Comparison of ENCODE assay signal across 8 mouse cellular contexts in the genomic region with DNA sequence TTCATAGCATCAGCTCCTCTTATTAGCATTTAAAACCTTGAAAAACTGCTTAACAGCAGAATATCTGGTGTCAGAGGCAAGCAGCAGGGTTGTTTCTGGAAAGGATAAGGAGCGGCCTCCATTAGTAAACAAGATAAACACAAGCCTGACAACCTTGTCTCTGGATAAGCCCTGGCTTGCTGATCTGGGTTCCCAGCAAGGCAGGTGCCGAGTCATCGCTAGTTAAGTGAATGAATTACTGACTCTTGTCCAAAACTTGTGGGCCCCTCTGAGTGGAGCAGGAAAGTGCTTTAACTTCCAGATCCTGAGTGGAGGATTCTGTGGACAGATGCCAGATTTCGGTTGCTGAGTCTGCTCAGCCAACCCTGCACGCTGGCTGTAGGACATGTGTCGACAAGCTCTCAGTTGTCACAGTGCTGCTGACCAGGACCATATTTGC.
DNase-seq lines count a peak whose midpoint lies in the region; ATAC-seq and TF ChIP-seq lines count a peak whose summit lies in the region.

No protein-coding gene starts in this region.

- ATAC-seq in heart, embryonic 15.5 days (replicated peaks; ENCODE audit: insufficient number of reproducible peaks, insufficient read depth, low FRiP score, low read depth): 0 out of 2 replicates have a peak, but pooled peaks have one; percentile 5

- no peaks in the 10 kb centered on the region for H3K36me3 ChIP-seq in heart, embryonic 15.5 days
- no peaks in the 10 kb centered on the region for H3K36me3 ChIP-seq in liver, adult 2 months (ENCODE audit: control insufficient read depth, insufficient read depth, low read length)

- peaks cover 5% of the 10 kb centered on the region; the same call in 1 of the 2 replicates for H3K27me3 ChIP-seq in heart, embryonic 15.5 days
- H3K27me3 ChIP-seq in liver, adult 2 months (ENCODE audit: control insufficient read depth, insufficient read depth, low read length): no peaks in the 10 kb centered on the region

- H3K4me1 ChIP-seq in heart, embryonic 15.5 days (replicated peaks): peaks cover 33% of the 10 kb centered on the region
- H3K4me1 ChIP-seq in liver, adult 2 months (ENCODE audit: control insufficient read depth, insufficient read depth, low read length): peaks cover 4% of the 10 kb centered on the region

- H3K4me3 ChIP-seq in heart, embryonic 15.5 days: no peak overlapping the region
- no peak overlapping the region for H3K4me3 ChIP-seq in liver, adult 2 months (ENCODE audit: insufficient read depth, low read depth, low read length)

- peak overlapping the region; percentile 84 for H3K27ac ChIP-seq in heart, embryonic 15.5 days
- peak overlapping the region; percentile 7; the same call in 1 of the 2 replicates for H3K27ac ChIP-seq in liver, adult 2 months (replicated peaks; ENCODE audit: insufficient read depth, low read depth, low read length)

- TF ChIP-seq POLR2A in liver, adult 2 months (IDR thresholded peaks at IDR 0.05; ENCODE audit: extremely low read depth, insufficient read depth, low read length): no peak

- peak; percentile 24 for DNase-seq in embryo, embryonic 10.5 days (ENCODE audit: low spot score)
- DNase-seq in embryo, embryonic 10 days (ENCODE audit: low spot score): no peak
- DNase-seq in MN1 (ENCODE audit: low spot score) (peak; percentile 60), adipocyte (ENCODE audit: low spot score) (no peak)
- DNase-seq in liver, adult 2 months (ENCODE audit: extremely low read depth, low read depth, low spot score): peak; percentile 17
- peak; percentile 35 to 53 for DNase-seq in spleen, postnatal 14 days (ENCODE audit: low spot score in 2 of 2)
- DNase-seq in natural killer cell, adult 2 months (ENCODE audit: low spot score in 2 of 2): no peak

- no peak overlapping the region for H3K9ac ChIP-seq in heart, embryonic 15.5 days
- H3K9ac ChIP-seq in liver, adult 2 months (ENCODE audit: low read depth, low read length): no peak overlapping the region

- H3K9me3 ChIP-seq in heart, embryonic 15.5 days (replicated peaks): no peaks in the 10 kb centered on the region

- WGBS in heart, embryonic 15.5 days: 17% methylated on average over 6 of the region's 6 CpGs
- 55% methylated on average over 6 of the region's 6 CpGs for WGBS in liver, adult 2 months

- 0 out of 2 replicates have a peak overlapping the region, but pooled peaks have one; percentile 7 for H3K4me2 ChIP-seq in heart, embryonic 15.5 days

- no peak for TF ChIP-seq CTCF in liver, adult 2 months (IDR thresholded peaks at IDR 0.05; ENCODE audit: low read depth, low read length)

- H3K79me2 ChIP-seq in liver, adult 2 months (ENCODE audit: control insufficient read depth, insufficient read depth, low read length): no peaks in the 10 kb centered on the region

Comparison
In these comparisons a context has a peak if more than half of its experiments do, and no peak if none do; other contexts are left out.
1. DNase-seq: peak in embryo, embryonic 10.5 days (single experiment), MN1 (single experiment), liver, adult 2 months (single experiment) and spleen, postnatal 14 days (2 of 2); none in embryo, embryonic 10 days (single experiment), natural killer cell, adult 2 months (0 of 2) and adipocyte (single experiment).